Mouse (Mus musculus) v-Abl transformed pro-B cells (cell line): Measurements from ENCODE around the gene Nrxn2.

Experiments
- in situ Hi-C, 2 experiments: fragments of 400-800 bp; cut with MboI; formaldehyde crosslinking; loops; one replicate each; pipeline ENCODE4 v1.15.1; 2025; ENCODE audit not compliant: unreplicated experiment in 2 of 2

The Nrxn2 gene

DNA sequence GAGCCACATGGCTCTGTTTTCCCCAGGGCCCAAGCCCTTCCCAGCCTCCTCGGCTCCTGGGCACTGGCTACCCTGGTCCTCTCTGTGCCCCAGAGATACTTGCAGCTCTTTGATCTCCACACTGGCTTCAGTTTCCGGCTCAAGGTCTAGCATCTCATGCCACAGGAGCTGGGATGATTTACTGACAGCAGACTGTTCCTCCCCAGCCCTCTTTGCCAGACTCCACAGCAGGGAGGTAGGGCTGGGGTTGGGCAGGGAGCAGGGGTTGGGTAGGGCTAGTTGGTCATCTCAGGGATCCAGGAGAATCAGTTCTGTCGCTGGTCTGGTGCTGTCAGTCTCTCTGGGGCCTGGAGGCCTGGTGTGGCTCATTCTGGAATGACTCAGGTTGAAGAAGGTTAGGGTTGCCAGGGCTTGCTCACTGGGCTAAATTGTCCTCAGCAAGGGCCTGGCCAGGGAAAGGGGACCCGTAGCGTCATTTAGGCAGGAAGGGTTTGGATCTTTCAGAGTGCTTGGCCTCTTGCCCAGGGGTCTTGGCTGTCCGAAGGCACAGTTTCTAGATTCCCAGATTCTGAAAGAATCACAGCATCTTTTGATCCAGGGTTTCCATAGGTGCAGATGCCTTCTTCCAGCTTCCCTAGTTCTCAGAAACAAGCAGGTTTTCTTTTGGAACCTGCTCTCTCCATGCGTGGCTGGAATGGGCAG lies 28.4 kb downstream of the Nrxn2 start:
- in situ Hi-C loops, result loop anchor here (5.0 kb wide), 1 partner anchor 35 kb away; no protein-coding TSS in a partner anchor

DNA sequence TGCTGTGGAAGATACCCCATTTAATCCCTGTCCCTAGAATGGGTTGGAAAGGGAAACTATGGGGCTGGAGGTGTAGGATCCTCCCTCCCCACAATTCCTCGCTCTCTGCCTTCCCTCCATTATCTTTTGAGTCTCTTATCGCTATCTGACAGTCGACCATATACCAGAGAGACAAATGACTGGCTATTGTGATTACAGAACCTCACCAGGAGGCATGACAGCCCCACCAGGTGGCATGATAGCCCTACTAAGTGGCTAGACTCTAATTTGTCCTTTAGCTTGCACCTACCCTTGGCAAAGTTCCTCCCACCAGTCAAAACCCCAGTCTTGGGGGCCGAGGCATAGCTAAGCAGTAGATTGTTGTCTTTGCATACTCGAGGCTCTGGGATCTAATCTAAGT lies 30.2 kb downstream of the Nrxn2 start:
- in situ Hi-C loops, result loop anchor here (5.0 kb wide), 1 partner anchor 34 kb away; no protein-coding TSS in a partner anchor

DNA sequence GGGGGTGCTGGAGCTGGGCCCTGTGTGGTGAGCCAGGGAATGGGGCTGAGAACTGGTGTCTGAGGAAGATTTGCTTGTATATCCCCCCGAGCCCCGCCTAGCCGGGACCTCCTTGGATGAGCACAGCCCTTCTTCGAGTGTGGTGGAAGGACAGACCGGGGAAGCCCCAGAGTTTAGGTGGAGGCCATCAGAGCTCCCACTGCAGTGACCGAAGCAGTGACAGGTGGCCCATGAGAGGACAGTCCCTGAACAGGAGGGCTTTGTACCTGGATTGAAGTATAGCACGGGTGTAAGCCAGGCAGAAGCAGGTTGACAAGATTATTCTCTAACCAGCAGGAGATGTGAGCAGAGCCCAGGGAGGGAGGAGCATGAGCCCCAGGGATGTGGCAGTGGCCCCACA lies 31.3 kb downstream of the Nrxn2 start:
- in situ Hi-C loops, result loop anchor here (5.0 to 10.0 kb wide), 3 partner anchors 32 to 45 kb away; partner anchors contain the start of gene Nrxn2 (in 1 of the 2)

DNA sequence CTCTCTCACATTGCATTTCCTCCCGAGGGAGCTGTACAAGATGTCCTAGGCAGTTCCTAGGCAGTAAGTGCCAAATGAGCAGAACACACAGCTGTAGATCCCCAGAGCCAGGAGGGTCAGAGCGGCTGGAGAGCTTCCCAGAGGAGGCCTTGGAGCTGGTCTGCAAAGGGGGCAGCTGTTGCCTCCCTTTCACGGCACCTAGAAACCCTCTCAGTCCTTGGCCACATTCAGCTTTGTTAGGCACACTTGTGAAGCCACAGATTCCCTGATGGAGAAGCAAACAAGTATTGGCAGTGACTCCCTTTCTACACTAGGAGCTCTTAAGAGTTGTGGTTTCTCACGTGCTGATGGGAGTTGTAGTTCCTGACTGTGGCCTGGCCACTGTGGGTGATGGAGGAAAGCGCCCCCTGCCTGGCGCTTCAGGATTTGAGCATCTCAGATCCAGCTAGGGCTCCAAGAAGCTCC lies 33.5 kb downstream of the Nrxn2 start:
- in situ Hi-C loops, result loop anchor here (5.0 to 10.0 kb wide), 2 partner anchors 35 to 47 kb away; partner anchors contain the start of gene Nrxn2 (in 1 of the 2)

DNA sequence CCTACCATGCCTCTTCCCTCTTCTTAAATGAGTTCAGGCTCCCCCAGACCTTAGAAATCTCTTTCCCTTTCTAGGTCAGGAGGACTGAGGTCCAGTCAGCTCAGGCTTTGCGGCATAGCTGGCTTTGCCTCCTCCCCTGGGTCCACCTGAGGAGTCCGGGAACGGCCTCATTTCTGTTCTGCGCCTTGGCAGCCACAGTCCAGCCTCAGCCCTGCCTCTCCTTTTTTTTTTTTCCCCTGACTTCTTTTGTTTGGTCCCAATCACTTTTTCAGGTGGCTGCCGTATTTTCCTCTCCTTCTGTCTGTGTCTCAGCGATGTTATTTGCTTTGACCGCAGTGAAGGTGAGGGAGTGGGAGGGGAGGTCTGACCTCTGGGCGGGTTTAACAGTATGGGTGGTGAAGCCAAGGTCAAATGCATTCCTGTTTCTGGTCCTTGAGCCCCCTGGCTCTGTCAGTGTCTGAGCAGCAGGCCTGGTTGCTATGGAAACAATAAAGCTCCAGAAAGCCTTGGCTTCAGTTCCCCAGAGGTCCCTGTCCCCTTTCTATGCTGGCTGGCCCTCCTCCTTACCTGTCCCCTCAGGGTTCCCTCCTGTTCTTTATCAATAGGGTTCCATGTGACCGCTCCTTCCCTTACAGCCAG lies 34.3 kb downstream of the Nrxn2 start:
- in situ Hi-C loops, result loop anchor here (5.0 to 10.0 kb wide), 2 partner anchors 35 to 48 kb away; partner anchors contain the start of gene Nrxn2 (in 1 of the 2)

DNA sequence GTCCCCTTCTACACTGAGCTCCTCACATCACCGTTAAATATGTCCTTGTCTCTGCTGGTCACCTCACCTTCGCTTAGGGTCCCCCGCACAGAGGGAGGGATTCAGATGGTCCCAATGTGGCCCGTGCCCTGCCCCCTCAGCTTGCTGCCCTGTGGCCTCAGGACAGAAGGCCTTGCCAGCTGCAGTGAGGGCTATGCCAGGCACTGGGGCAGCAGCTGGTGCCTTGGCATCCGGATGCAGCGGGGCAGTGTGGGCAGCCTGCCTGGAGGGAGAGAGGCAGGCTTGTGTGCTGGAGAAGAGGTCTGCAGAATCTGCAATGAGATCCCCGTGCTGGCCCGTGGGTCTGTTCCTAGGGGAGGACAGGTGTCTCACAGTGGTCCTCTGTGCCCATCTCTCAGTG lies 34.8 kb downstream of the Nrxn2 start:
- in situ Hi-C loops, result loop anchor here (5.0 to 10.0 kb wide), 2 partner anchors 36 to 49 kb away; partner anchors contain the start of gene Nrxn2 (in 1 of the 2)

DNA sequence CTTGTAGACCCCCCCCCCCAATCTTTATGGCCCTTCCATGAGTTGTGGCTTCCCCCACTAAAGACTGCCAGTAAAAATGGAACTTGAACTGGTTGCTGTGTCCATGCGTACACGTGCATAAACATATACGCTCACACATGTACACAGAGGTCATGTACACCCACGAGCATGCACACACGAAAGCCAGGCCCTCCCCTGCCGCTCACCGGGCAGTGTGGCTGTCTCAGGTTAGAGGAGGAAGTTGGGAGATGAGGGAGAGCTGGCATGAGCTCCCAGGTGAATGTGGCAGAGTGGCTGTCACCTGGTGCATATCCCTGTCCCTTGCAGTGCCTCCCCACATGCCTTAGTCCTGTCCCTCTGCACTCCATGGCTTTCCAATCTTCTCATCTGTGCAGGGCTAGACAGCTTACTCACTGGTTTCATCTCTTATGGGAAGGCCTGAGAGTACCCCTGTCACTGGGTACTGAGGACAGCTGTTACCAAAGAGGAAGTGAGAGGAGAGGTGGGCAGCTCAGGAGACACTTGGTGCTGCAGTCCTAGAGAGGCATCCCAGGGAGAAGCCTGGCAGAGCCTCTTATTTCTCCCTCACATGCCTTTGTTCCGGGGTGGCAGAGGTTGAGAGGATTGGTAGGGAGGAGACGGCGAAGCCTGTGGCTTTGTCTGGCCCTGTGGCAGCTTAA lies 35.6 kb downstream of the Nrxn2 start:
- in situ Hi-C loops, result loop anchor here (5.0 to 10.0 kb wide), 2 partner anchors 37 to 49 kb away; partner anchors contain the start of gene Nrxn2 (in 1 of the 2)

DNA sequence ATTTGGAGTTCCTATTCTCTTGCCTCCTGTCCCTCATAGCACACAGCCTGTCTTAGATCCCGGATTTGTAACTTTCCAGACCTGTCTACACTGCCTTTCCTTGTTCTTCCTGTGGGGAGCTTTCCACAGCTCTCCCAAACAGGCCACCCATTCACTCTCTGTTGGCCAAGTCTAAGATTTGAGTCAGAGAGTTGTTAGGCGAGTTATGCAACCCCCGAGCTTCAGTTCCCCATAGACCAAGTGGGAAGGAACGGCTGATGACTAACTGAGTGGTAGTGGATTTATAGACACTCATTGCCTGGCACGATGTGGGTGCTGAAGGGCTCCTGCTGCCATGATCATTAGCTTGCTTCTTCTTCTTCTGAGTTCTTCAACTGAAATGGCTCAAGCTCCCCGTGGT lies 41.0 kb downstream of the Nrxn2 start:
- in situ Hi-C loops, result loop anchor here in 1 of 2 experiments (10.0 kb wide), 1 partner anchor 55 kb away; no protein-coding TSS in a partner anchor

DNA sequence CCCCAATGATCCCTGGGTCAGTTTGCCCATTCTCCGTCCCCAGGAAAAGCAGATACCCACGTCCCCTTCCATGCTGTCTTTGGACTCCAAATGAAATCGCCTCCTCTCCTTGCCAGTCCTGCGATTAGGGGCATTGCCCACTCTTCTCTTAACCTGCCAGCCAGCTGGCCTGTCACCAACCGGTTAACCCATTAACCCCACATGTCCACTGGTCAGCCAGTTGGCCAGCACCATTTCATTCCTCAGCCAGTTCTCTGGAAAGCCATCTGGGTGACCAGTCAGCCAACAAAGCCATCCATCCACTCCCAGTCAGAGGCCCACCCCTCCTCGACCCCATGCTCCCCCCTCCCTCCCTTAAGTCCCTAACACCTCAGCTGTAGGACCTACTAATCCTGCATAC lies 44.3 kb downstream of the Nrxn2 start:
- in situ Hi-C loops, result no loop called here

DNA sequence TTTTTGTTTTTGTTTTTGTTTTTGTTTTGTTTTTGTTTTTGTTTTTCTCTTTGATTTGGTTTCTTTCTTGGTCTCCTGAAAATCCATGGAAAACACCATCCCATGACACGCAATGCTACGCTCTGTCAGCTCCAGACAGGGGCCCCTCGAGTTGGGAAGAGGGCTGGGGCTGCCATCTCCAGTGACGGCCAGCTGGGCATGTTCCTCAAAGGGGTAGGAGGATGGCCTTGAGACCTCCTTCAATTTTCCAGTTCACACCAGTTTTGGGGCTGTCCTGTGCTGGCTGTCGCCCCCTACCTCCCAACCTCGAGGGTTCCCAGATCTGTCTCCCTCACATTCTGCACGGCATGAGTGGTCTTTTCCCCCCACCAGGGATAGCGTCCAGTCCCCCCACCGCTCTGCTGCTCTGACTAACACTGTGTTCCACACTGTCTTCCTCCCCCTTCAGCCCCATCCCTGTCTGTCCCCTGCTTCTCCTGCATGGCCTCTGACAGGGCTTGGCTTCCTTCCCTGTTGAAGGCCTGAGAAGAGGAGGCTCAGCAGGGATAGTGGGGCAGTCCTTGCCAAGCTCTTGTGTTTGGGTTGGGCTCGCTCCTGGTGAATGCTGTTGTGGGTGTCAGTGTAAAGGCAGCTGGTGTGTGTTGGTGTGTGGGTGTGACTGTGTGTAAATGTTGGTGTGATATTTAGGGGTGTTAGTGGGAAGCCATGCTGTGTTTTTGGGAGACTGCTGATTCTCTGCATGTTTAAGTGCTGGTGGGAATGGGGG lies 46.0 kb downstream of the Nrxn2 start:
- in situ Hi-C loops, result no loop called here

DNA sequence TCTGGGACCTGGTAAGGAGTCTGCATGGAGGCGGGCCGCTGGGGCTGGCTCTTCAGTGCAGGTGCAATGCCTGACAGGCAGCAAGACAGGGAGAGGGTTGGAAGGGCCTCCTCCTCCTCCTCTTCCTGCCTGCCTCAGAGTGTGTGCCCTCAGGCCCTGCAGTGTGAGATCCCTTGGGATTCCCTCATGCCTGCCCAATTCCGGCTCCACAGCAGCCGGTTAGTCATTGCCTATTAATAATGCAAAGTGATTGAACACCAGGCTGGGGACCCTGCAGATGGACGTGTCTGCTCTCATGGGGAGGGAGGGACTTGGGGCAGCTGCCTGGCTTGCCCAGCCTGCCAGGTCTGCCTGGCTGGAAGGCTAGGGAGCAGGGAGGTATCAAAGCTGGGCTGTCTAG lies 46.6 kb downstream of the Nrxn2 start:
- in situ Hi-C loops, result no loop called here

DNA sequence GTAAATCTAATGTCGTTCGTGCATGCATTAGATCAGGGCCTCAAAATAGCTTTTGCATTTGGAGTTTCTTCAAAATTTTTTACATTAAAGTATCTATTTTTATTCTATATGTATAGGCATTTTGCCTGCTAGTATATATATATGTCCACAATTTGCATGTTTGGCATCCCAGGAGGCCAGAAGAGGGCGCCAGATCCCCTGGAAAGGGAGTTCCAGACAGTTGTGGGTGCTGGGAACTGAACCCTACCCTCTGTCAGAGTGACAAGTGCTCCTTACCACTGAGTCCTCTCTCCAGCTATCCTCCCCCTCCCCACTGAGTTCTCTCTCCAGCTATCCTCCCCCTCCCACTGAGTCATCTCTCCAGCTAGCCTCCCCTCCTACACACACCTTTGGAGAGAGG lies 48.4 kb downstream of the Nrxn2 start:
- in situ Hi-C loops, result no loop called here

DNA sequence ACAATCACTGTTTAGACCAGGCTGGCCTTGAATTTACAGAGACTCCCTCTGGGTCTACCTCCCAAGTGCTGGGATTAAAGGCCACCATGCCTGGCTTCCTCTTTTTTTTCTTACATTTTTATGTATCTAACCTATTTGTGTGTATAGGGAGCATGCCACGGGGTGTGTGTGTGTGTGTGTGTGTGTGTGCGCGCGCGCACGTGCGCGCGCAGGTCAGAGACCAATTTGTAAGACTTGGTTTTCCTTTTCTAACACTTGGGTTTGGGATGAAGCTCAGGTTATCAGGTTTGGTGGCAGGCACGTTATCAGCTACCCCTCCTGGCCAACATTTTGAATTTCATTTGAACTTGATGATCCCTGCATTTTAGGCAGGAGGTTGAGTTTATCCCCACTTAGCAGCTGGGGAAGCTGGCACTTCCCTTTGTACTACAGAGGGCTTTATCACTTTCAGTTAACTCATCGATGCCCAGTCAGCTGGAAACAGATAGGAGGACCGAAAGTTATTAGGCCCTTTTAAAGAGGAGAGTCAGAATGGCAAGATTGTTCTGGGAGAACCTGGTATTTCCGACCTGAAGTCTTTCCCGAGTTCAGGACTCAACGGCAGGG lies 48.9 kb downstream of the Nrxn2 start:
- in situ Hi-C loops, result no loop called here

DNA sequence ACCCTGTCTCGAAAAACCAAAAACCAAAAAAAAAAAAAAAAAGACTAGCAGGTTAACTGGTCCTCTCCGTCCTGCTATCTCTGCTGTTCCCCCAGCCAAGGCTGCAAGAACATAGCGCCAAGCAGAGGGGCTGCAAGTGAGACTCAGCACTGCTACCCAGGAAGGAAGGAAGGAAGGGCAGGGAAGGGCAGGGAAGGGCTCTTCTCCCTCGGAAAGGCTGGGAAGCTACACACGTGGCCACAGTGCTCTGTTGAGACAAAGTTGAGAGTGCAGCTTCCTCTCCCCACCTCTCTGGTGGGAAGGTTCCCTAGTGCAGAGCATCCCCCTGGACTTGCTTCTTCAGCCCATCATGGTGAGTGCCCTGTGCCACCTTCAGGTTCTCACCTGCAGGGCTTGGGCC lies 53.1 kb downstream of the Nrxn2 start:
- in situ Hi-C loops, result no loop called here

DNA sequence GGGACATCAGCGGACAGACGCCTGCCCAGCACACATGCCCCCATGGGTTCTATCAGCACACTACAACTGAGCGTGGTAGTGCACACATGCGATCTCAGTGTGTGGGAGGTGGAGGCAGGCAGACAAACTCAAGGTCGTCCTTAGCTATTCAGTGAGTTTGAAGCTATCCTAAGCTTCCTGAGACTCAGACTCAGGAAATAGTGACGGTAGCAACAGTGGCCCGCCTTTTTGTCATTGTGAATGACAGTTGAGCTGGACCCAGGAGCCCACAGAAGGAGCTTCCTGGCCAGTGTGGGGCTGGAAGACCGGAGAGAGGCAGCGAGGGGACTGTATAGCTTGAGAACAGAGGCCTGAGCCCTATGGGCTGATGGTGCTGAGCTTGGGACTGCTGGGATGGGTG lies 54.3 kb downstream of the Nrxn2 start:
- in situ Hi-C loops, result no loop called here

DNA sequence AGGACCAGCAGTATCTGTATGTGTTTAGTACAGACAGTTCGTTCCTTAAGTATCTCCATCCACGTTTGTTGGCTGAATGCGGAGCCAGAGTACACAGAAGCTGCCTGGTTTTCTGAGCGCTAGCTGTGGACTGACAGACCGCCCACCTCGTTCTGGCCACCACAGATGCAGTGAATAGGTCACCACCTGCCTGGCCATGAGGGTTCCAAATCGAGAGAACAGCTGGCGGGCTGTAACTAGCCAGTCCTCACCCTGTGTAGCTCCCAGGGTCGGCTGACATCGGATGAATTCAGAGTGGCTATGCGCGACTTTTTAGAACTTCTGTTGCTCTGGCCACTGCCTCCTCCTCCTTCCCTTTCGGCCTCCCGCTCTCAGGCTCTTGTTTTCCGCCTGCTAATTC lies 56.2 kb downstream of the Nrxn2 start:
- in situ Hi-C loops, result no loop called here

DNA sequence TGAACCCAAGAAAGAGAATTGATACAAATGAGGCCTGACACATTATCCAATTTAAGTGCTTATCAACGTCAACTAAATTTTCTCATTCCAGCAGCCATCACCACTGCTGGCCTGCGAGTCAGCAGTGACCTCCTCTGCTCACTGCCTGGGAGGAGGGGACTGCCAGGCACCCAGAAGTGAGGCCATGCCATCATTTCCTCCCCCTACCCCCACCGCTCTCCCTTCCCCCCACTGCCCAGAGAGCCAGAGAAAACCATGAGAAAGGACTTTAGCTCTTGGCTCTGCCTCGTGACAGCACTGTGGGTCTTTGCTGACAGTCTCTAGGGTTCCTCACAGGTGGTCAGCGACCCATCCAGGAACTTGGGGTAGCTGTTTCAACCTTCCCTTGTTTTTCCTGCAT lies 56.6 kb downstream of the Nrxn2 start:
- in situ Hi-C loops, result no loop called here

DNA sequence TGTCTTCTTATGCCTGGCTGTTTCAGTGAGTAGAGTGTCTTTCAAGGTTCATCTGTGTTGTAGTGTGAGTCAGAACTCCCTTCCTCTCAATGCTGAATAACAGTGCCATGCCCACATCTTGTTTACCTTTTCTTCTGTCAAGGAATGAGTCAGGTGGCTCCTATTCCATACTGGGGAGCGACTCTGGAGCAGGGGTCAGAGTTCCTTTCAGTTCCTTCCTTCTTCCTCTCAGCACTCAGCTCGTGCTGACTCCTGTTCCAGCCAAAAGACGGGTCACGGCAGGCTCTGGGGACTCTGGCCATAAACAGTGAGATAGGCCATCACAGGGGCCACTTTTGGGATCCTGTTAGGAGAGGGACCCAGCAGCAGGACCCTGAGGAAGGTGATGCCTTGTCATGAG lies 58.5 kb downstream of the Nrxn2 start:
- in situ Hi-C loops, result no loop called here

DNA sequence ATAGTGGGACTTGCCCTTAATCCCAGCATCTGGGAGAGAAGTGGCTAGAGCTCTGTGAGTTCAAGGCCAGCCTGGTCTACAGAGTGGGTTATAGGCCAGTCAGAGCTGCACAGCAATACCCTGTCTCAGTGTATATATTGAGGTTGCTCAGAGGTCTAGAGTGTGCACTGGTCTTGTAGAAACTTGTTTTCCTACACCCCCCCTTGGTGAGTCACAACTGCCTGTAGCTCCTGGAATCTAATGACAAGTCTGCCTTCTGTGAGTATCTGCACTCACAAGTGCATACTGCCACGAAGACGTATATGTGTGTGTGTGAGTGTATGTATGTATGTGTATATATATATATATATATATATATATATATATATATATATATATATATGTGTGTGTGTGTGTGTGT lies 60.0 kb downstream of the Nrxn2 start:
- in situ Hi-C loops, result no loop called here

DNA sequence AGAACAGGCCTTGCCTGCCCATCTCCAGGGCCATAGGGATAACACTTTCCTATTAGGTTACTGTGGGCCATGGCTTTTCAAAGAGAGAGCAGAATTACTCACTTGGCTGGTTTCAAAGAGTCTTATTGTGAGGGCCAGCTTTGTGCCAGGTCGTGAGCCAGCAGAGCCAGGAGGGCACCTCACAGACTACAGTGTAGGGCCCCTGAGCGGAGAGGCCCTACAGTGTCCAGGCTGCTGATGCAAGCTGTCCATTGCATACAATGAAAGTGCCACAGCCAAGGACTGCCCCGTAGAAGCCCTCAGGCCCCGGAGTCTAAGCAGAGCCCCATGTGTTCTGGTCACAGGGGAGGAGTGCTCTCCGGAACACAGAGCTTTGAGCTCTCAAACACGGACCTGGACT lies 64.4 kb downstream of the Nrxn2 start:
- in situ Hi-C loops, result loop anchor here (5.0 kb wide), 1 partner anchor 36 kb away; no protein-coding TSS in a partner anchor
